9 mouse cellular contexts compared by ENCODE assay signal in genomic region chr17:71000255-71000654, GRCm38 (mm10). TPM values are rescaled to one million over a fixed set of nuclear protein-coding genes. Genes with fewer than 3 reads are reported as not detected.
DNase-seq lines count a peak whose midpoint lies in the region; ATAC-seq lines count a peak whose summit lies in the region.
"Had no signal": no experiment of that assay in that cellular context is flagged by ENCODE, and none has a peak within 500 bp of the region (broad histone marks: within the 10 kb centered on the region; RNA-seq: fewer than 3 reads in every experiment).

No protein-coding gene starts in this region.

- peak overlapping the region; percentile 12; the same call in 1 of the 2 replicates for H3K27ac ChIP-seq in lung, embryonic 15.5 days
- H3K27ac ChIP-seq in intestine, embryonic 15.5 days: no peak overlapping the region
- no peak overlapping the region for H3K27ac ChIP-seq in neural tube, embryonic 12.5 days

- 30% methylated on average over 2 of the region's 2 CpGs for WGBS in lung, embryonic 15.5 days
- WGBS in intestine, embryonic 15.5 days: 30% methylated on average over 2 of the region's 2 CpGs
- WGBS in neural tube, embryonic 12.5 days: 83% methylated on average over 2 of the region's 2 CpGs

- DNase-seq in lung, adult 18-20 months: no peak
- no peak for DNase-seq in urinary bladder, adult 18-20 months (ENCODE audit: low spot score in 2 of 2)
- DNase-seq: cerebellum, adult 9-11 months had no signal

- peak overlapping the region; percentile 33 for H3K9ac ChIP-seq in lung, embryonic 15.5 days
- no peak overlapping the region for H3K9ac ChIP-seq in intestine, embryonic 15.5 days
- 0 out of 2 replicates have a peak overlapping the region, but pooled peaks have one; percentile 8 for H3K9ac ChIP-seq in neural tube, embryonic 12.5 days

- peaks cover 40% of the 10 kb centered on the region for H3K4me1 ChIP-seq in erythroblast, embryonic 14.5 days (ENCODE audit: control insufficient read depth)
- peaks cover 49% of the 10 kb centered on the region for H3K4me1 ChIP-seq in lung, embryonic 15.5 days
- H3K4me1 ChIP-seq in intestine, embryonic 15.5 days (replicated peaks): peaks cover 20% of the 10 kb centered on the region
- peaks cover 18% of the 10 kb centered on the region; the same call in 1 of the 2 replicates for H3K4me1 ChIP-seq in neural tube, embryonic 12.5 days

- H3K9me3 ChIP-seq in erythroblast, embryonic 14.5 days (ENCODE audit: control insufficient read depth, low read length): no peaks in the 10 kb centered on the region
- no peaks in the 10 kb centered on the region for H3K9me3 ChIP-seq in lung, embryonic 15.5 days
- no peaks in the 10 kb centered on the region for H3K9me3 ChIP-seq in intestine, embryonic 15.5 days
- no peaks in the 10 kb centered on the region for H3K9me3 ChIP-seq in neural tube, embryonic 12.5 days

- H3K27me3 ChIP-seq in erythroblast, embryonic 14.5 days (ENCODE audit: control insufficient read depth): no peaks in the 10 kb centered on the region
- H3K27me3 ChIP-seq in lung, embryonic 15.5 days: no peaks in the 10 kb centered on the region
- H3K27me3 ChIP-seq in intestine, embryonic 15.5 days (replicated peaks): no peaks in the 10 kb centered on the region
- no peaks in the 10 kb centered on the region for H3K27me3 ChIP-seq in neural tube, embryonic 12.5 days (replicated peaks)

- peak overlapping the region; percentile 76 for H3K4me2 ChIP-seq in lung, embryonic 15.5 days
- peak overlapping the region; percentile 60 for H3K4me2 ChIP-seq in intestine, embryonic 15.5 days (replicated peaks)
- peak overlapping the region; percentile 41 for H3K4me2 ChIP-seq in neural tube, embryonic 12.5 days (replicated peaks)

- H3K4me3 ChIP-seq in erythroblast, embryonic 14.5 days (replicated peaks): peak overlapping the region; percentile 95
- peak overlapping the region; percentile 80 for H3K4me3 ChIP-seq in lung, embryonic 15.5 days
- H3K4me3 ChIP-seq in intestine, embryonic 15.5 days (replicated peaks): 0 out of 2 replicates have a peak overlapping the region, but pooled peaks have one; percentile 11
- H3K4me3 ChIP-seq in neural tube, embryonic 12.5 days: no peak overlapping the region

- no peak for ATAC-seq in erythroblast, adult 5-6 weeks (replicated peaks; ENCODE audit: low FRiP score, poor library complexity, severe bottlenecking)
- no peak for ATAC-seq in lung, embryonic 15.5 days (ENCODE audit: borderline replicate concordance, extremely low read depth, low FRiP score, low TSS enrichment)
- ATAC-seq in intestine, embryonic 15.5 days: no peak
- ATAC-seq in neural tube, embryonic 12.5 days (ENCODE audit: low FRiP score, low read depth): no peak
- ATAC-seq in megakaryocyte-erythroid progenitor cell, adult 5-6 weeks (replicated peaks; ENCODE audit: low FRiP score, low TSS enrichment, poor library complexity, severe bottlenecking): no peak

- H3K36me3 ChIP-seq in erythroblast, embryonic 14.5 days (ENCODE audit: control insufficient read depth): peaks cover 34% of the 10 kb centered on the region
- H3K36me3 ChIP-seq in lung, embryonic 15.5 days: peaks cover 12% of the 10 kb centered on the region
- H3K36me3 ChIP-seq in intestine, embryonic 15.5 days: 0 out of 2 replicates have a peak, but pooled peaks cover 8% of the 10 kb centered on the region
- H3K36me3 ChIP-seq in neural tube, embryonic 12.5 days: peaks cover 11% of the 10 kb centered on the region; the same call in 1 of the 2 replicates

RNA-seq across cellular contexts. Expression of gene Myom1, which starts 2.2 kb away (rescaled TPM):
- polyA plus RNA-seq in erythroblast, embryonic 14.5 days (2012): 0.03 TPM in 1 of 2 replicates, not detected in the other
- total RNA-seq in erythroblast, adult 5-6 weeks (2015; ENCODE audit: low replicate concordance): not detected in 2 replicates
- 0.34 and 1.1 TPM in 2 replicates for total RNA-seq in erythroblast, adult 5-6 weeks (2017; ENCODE audit: low replicate concordance)
- polyA plus RNA-seq in lung, embryonic 15.5 days (2015; fragmentation: Nextera tagmentation; extraction: Ambion mirVana): 9.0 and 10.9 TPM in 2 replicates
- polyA plus RNA-seq in intestine, embryonic 15.5 days (2015; fragmentation: Nextera tagmentation; extraction: Ambion mirVana): 11.1 and 12.6 TPM in 2 replicates
- 2.8 and 4.7 TPM in 2 replicates for polyA plus RNA-seq in neural tube, embryonic 12.5 days (2016; fragmentation: Nextera tagmentation; extraction: Ambion mirVana)
- 2.8 and 9.2 TPM in 2 replicates for total RNA-seq in megakaryocyte-erythroid progenitor cell, adult 5-6 weeks (2014; fragmentation: Nextera tagmentation)
- total RNA-seq in megakaryocyte-erythroid progenitor cell, adult 5-6 weeks (2017): 1.0 and 1.9 TPM in 2 replicates

RNA-seq across cellular contexts. Expression of gene Myl12a, which starts 2.4 kb away (rescaled TPM):
- polyA plus RNA-seq in erythroblast, embryonic 14.5 days (2012): 1.8 and 3.5 TPM in 2 replicates
- 113 and 151 TPM in 2 replicates for total RNA-seq in erythroblast, adult 5-6 weeks (2015; ENCODE audit: low replicate concordance)
- 44.5 and 50.0 TPM in 2 replicates for total RNA-seq in erythroblast, adult 5-6 weeks (2017; ENCODE audit: low replicate concordance)
- polyA plus RNA-seq in lung, embryonic 15.5 days (2015; fragmentation: Nextera tagmentation; extraction: Ambion mirVana): 673 and 708 TPM in 2 replicates
- polyA plus RNA-seq in intestine, embryonic 15.5 days (2015; fragmentation: Nextera tagmentation; extraction: Ambion mirVana): 490 and 556 TPM in 2 replicates
- polyA plus RNA-seq in neural tube, embryonic 12.5 days (2016; fragmentation: Nextera tagmentation; extraction: Ambion mirVana): 289 and 292 TPM in 2 replicates
- 185 and 246 TPM in 2 replicates for total RNA-seq in megakaryocyte-erythroid progenitor cell, adult 5-6 weeks (2014; fragmentation: Nextera tagmentation)
- total RNA-seq in megakaryocyte-erythroid progenitor cell, adult 5-6 weeks (2017): 162 and 168 TPM in 2 replicates

Comparison
In these comparisons a context has a peak if more than half of its experiments do, and no peak if none do; other contexts are left out.
1. RNA of gene Myl12a, which starts 2.4 kb away (polyA plus RNA-seq): 673 to 708 TPM in lung, embryonic 15.5 days, 490 to 556 TPM in intestine, embryonic 15.5 days and 289 to 292 TPM in neural tube, embryonic 12.5 days; 1.8 to 3.5 TPM in erythroblast, embryonic 14.5 days; every median in the first group is over 10 times any median in the second.
2. Peak in every context shown above with its lines, with median percentiles within 50 percentile points of each other: H3K4me2 ChIP-seq.